Mouse (Mus musculus) lung, adult 2 months (tissue): ENCODE measurements at regions not wholly inside any gene's neighbourhood (a gene's known extent, or its start where the extent isn't known, plus 50 kb on each side); places are given as distances from the start of the nearest gene placed in this dataset.

ENCODE experiments used
- CTCF ChIP-seq: fragments of 200-500 bp; IDR thresholded peaks from 2 replicates; pipeline ENCODE4 v1.5.1; 2011; ENCODE audit warnings: mild to moderate bottlenecking, low read length, control low read depth; ENCODE audit not compliant: insufficient read depth
- POLR2A ChIP-seq: fragments of 200-500 bp; IDR thresholded peaks from 2 replicates; pipeline ENCODE4 v1.6.1; 2011; ENCODE audit warnings: low read depth, mild to moderate bottlenecking, control low read depth, low read length, borderline replicate concordance; ENCODE audit errors: extremely low read depth

DNA sequence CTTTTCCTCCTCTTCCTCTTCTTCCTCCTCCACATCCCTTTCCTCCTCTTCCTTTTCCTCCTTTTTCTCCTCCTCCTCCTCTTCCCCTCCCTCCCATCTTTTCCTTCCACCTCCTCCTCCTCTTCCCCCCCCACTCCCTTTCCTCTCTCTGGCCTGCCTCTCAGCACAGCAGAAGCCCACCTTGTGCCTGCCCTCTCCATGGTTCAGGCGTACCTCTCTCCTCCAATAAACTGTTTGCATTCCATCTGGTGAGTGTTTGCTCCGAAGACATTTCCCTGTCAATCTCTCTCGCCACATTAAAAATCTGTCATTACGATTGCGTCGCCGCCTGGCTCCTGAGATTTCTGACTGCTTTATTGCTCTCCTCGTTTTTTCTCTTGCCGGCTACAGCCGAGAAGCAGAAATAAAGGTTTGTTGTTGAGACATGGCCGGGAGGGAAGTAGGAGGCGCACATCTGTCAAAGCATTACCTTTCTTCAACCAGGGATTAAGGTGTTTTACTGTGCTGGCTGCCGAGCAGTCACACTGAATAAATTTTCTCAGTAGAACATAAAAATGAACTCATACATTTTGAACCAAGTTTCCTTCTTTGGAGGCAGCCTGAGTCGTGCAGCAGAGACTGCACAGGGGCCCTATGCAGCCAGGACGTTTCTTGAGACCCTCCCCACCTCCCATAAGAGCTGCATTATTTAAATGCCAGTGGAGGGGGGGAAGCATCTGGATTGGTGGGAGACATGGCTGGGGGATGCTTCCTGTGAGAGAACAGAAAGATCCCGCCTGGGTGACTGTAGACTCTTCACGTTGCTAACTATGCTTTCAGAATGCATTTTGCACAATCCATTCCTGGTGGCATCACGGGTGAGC is 376.3 kb upstream of the 3110018I06Rik start:
- TF ChIP-seq CTCF = no peak
- TF ChIP-seq POLR2A = no peak
